Mouse (Mus musculus): Measurements from ENCODE around the gene P3h3. TPM values are rescaled to one million over a fixed set of nuclear protein-coding genes. Genes with fewer than 3 reads are reported as not detected.
"Not testable (repeated sequence)": the region's sequence is repeated elsewhere in the genome, so short reads cannot be mapped to it uniquely, and the experiment has no call there.

Gene P3h3
- total RNA-seq, 2 experiments from 2014 or later = 1.00 to 1.3 TPM

DNA sequence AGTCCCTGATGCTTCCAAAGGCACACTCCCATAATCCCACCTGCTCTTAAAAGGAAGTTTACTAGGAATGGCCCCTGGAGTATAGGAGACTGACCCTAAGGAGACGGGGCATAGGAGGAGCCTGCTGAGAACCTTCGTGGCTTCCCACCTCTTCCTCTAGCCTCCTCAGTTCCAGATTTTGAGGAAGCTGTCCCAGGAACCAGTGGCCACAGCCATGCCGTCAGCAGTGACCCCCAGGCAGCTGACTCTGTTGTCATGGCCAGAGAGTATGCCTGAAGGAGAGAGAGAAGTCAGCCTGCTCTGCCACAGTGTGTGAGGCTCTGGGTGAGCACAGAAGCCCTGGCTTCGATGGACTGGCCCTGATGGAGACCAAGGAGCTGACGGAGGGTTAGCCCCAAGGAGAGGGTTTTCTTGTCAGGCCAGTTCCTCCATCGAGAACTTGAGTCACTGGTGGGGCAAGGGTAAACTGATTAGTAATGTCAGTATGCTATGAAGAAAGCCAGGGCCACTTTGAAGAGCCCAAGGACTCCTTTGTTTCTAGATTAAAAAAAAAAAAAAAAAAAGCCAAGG is 23.0 kb downstream of the P3h3 start:
- no peak for ATAC-seq (replicated peaks; ENCODE audit: poor library complexity)

DNA sequence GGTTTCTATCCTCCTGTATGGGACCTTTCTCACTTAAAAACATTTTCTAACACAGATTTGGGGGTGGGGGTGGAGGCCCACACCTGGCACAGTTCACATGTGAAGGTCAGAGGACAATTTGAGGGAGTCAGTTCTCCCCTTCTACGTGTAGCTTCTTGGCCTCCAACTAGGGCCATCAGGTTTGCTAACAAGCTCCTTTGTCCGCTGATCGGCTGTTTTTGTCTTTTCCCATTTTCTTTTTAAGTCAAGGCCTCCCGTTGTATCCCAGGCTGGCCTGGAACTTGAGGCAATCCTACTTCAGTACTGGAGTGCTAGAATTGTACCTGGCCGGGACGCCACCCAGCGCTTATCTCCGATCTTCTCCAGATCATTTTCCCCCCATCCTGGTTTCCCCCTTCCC is 25.9 kb downstream of the P3h3 start:
- no peak for ATAC-seq (replicated peaks; ENCODE audit: poor library complexity)

DNA sequence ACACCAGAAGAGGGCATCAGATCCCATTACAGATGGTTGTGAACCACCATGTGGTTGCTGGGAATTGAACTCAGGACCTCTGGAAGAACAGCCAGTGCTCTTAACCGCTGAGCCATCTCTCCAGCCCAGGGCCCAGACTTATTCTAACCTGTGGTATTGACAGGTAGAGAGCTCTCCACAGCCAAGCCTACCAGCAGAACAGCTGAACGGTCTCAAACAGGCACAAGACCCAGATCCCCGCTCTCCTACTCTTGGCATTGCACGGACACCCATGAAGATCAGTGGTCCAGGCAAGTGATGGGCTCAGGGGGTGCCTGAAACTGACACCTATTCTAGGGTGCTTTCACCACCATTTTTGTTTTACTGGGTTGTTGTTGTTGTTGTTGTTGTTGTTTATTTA is 26.4 kb downstream of the P3h3 start:
- ATAC-seq (replicated peaks; ENCODE audit: poor library complexity) = not testable (repeated sequence)

DNA sequence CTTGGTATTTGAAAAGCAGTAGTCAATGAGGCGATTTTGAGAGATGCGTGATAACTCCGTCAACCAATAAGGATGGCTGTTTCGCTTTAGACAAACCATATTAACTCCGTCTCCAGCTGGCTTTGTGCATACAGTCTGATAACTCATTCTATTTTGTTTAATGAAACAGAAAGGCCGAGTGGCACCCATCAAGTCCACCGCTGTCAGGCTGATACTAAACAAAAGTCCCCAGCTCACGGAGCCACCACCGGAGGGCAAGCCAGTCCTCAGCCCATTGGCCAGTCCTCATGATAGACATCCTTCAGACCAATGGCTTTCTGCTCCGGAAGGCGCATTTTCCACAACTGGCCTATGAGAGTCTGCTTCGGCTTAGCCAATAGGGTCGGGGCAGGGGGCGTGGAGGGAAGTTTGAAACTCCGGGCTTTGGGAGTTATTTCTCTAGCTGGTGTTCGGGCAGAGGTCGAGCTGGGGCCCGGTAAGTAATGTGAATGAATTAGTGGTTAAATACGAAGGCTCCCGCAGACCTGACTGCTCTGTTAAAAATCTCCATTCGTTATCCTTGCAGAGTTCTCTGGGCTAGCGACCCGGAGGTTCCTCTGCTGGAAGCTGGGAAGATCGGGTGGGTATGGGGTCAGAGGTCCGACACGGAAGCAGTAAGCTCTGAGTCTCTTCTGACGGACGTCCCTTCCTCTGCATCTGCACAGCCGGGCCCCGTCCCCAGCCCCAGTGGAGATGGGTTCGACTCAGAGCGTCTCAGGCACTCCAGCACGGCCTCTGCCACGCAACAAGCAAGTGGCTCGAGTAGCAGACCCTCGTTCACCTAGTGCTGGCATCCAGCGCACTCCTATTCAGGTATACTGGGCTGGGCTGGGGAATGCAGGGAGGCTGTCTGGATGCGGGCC is 27.5 kb downstream of the P3h3 start:
- peak; percentile 59 for ATAC-seq (replicated peaks; ENCODE audit: poor library complexity)

DNA sequence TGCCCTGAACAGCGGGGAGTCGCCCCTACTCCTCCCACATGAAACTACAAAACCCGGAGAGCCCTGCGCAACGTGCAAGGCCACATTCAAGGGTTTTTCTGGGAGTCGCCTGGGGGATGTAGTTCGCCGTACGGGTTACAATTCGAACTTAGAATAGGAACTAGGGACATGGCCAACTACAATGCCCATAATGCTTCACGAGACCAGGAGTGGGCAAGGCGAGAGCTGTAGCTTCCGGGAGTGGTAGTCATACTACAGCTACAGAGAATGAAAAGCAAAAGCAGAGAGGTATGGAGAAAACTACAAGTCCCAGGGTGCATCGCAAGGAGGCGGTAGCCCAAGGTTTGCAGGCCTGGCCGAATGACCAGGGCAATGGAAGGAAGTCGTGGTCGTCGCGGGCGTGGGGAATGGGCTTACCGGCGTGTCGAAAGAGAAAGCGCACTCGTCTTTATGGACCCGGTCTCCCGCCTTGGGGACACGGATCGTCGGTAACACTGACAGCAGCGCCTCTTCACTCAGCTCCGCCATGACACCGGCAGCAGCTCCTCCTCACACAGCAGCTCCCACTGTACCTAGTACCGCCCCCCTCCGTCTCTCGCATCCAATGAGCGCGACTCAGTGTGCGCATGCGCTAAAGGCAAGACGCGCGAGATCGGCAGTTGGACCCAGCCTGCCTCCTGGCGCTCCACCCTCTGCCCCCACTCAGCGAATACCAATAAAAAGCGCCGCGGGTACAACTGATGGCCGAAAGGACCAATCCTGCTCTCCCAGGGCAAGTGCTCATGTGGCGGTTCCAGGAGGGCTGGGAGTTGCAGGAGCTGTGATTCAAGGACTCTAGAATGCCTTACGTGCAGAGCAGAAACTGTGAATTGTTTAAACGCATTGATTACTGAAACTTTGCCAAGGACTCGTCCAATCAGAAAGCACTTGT is 28.4 kb downstream of the P3h3 start, which contains the start of the genes Usp5 and Cdca3:
Gene Usp5 (minus strand): TSS at position 617 of the 931 bp plus-strand sequence.
Gene Cdca3 (plus strand): TSS at position 680 of the 931 bp plus-strand sequence.
- ATAC-seq (replicated peaks; ENCODE audit: poor library complexity) = peak; percentile 74

DNA sequence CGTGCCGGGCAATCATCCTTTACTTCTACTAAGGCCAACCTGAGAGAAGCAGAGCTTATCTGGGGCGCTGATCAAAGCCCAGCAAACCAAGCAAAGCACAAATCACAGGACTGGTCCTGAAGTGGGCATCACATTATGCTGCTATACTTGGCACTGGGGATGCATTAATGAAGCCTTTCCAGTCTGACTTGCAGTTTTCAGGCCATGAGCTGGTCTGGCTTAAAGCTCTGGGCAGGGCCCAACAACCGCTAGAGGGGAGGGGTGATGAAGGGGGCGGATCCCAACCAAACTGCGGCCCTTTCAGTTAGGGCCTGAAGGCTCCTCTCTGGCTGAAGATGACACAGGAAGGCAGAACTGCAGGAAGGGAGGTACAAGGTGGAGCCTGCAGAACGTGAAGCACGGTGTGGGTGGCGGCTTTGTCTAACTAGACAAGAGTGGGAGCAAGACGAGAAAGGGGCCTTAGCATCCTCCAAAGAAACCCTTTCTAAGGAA is 29.4 kb downstream of the P3h3 start:
- ATAC-seq (replicated peaks; ENCODE audit: poor library complexity) = peak; percentile 32

DNA sequence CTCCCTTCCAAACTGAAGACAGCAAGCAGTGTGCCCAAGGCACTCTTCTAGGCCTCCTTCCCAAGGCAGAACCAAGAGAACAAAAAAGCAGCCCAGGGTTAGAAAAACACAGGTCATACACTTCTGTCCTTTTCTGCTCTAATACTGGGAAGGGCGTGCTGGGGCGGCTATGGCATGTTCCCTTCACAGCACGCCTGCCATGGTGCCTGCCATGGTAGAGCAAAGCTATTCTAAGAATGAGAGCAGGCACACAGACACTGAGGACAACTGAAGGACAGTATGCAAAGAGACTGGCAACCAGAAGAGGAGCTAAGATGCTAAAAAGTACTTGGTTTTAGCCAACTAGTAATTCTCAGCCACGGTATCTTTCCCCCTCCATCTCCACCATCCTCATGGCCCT is 35.5 kb downstream of the P3h3 start:
- ATAC-seq (replicated peaks; ENCODE audit: poor library complexity) = no peak

DNA sequence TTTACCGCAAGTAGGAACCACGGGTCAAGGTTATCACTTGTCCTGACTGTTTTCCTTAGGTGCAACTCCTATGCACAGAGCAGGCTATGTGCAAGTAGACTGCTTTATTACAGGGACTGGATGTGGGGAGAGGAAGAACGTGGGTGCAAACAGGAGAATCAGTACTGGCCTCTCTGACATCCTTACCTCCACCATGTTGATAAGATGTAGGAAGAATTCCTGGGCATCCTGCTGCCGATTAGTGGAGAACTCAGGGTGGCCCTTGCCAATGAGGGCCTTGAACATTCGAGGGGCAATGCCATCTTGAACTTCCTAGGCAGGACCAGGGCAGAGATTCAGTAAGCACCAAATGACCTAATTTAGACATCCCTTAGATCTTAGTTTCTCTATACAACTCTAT is 36.7 kb downstream of the P3h3 start:
- ATAC-seq (replicated peaks; ENCODE audit: poor library complexity) = no peak

DNA sequence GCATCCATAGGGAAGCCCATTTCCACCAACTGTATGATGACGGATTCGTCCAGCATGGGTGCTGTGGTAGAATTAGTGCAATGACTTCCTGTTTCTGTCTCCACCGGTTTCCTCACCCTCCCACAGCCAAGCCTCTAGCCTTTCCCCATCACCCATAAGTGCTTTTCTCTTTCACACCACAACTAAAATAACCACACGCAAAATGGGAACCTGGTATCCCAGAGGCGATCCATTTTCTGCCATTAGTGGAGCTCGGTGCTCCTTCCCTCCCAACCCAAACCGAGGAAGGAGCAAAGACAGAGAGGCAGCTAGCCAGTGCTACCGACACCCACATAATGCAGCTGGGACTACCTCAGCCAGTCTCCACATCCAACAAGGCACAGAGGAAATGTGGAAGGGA is 39.6 kb downstream of the P3h3 start:
- ATAC-seq (replicated peaks; ENCODE audit: poor library complexity) = peak; percentile 64

DNA sequence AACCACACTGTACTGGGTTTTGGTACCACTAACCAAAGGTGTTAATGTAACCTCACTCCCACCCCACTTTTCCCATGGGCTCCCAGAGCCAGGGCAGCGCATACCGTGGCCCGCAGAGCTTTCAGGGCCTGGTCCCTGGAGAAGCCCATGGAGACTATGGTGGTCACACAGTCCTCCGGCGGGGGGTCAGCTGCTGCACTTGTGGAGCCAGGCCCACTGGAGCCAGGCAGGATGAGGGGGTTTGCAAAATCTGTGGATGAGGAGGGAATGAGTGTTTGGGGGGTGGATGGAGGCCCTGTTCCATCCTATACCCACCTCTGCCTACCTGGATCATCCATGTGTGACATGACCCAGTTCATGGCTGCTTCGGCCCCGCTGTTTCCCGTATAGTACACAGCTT is 40.0 kb downstream of the P3h3 start:
- ATAC-seq (replicated peaks; ENCODE audit: poor library complexity) = no peak

DNA sequence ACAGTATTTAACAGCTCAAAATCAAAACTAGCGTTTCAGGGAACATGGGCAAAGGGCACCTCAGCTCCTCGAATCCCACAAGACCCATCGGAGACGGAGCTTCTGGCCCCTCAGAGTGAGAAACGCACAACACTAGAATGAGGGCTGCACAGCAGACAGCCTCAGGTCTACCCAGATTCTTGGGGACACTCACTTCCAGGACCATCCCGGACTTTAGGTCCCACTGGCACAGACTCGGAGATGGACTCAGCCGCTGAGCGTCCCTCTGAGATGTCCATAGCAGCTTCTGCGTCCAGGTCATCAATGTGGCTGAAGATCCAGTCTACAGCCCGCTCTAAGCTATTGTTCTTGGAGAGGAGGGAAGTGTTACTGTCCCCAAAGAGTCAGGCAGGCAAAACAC is 40.4 kb downstream of the P3h3 start:
- no peak for ATAC-seq (replicated peaks; ENCODE audit: poor library complexity)

DNA sequence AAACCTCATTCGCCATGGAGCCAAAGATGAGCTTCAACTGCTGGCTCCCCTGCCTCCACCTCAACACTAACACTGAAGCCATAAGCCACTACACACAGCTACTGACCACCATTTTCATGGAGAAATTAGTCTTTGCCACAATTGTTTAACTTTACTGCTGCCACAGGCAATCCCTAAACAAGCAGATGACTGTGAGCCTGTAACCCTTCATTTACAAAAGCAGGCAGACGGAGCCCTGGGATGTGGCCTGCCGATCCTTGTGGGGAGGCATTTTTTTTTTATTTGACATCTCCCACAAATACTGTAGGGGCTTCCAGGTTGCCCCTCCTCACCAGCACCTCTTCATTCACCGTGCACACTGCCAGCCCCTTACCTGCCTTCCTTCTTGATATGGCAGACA is 40.9 kb downstream of the P3h3 start:
- ATAC-seq (replicated peaks; ENCODE audit: poor library complexity) = no peak

DNA sequence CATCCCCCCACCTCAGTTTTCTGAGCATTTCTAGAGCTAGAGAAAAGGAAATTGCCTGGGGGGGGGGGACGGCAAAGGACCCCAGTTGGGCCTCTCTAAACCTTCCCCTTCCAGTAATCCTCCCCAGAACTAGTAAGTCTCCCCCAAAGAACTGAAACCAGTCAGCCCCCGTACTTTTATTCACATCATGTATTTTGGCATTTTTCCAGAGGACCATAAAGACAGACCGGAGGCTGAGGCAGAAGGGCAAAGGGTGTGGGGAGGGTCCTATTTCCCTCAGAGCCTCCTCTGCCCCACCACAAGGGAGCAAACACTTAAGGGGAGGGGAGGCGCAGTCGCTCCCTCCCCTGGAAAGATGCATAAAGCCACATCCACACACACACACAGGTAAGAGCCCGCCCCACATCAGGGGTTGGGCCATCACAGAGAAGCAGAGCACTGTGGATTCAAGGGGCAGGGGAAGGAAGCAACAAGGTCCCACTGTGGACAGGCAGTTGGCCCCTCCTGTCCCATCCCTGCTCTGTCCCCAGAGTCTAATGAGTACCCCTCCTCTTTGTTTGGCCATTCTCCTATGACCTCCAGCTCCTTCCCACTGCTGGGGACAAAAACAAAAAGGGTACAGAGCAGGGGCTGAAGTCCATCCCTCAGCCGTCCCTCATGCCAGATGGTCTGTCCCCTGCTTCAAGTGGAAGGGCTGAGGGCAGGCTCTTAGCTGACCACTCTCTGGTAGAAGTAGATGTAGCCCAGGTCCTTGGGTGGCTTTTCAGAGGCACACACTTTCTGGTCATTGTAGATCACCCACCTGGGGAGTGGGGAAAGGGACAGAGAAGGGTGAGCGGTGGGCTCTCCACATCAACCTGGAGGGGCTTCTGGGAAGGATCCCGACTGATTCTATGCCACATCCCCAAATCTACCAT is 42.4 kb downstream of the P3h3 start:
- ATAC-seq (replicated peaks; ENCODE audit: poor library complexity) = no peak

DNA sequence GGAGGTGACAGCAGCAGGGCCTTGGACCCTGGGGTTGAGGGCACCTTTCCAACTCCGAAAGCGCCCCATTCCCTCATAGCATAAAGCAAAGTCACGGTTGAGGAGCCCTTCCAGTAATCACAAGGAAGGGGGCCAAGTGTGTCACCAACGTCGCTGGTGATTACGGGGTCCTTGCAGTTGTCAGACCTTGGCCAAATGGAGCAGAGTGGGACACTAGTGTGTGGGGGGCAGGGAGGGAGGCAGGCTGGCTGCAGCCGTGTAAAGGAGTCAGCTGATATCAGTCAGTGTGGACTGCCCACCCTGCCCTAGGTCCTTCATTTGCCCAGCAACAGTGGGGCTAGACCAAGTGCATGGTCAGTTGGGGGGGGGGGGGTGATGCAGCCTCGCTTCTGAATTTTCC is 43.1 kb downstream of the P3h3 start:
- ATAC-seq (replicated peaks; ENCODE audit: poor library complexity) = no peak

DNA sequence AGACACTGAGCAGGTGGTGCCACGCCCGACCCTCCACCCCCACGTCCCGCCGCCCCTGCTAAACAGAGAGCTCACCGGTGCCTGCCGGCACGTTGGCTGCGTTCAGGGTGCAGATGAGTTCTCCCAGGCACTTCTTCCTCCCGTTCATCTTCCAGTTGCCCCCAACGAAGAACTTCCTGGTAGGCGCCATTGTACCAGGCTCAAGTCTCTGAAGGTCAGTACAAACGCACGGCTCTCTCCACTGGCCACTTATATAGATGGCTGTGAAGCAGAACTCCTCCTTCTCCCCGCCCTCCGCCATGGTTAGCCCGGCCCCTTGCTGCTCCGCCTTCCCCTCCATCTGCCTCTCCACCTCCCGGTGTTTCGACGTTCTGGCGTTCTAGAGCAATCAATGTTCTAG is 43.6 kb downstream of the P3h3 start, which contains the start of gene Tpi1:
Gene Tpi1 (minus strand): TSS at position 364 of the 400 bp plus-strand sequence.
- peak; percentile 73 for ATAC-seq (replicated peaks; ENCODE audit: poor library complexity)

DNA sequence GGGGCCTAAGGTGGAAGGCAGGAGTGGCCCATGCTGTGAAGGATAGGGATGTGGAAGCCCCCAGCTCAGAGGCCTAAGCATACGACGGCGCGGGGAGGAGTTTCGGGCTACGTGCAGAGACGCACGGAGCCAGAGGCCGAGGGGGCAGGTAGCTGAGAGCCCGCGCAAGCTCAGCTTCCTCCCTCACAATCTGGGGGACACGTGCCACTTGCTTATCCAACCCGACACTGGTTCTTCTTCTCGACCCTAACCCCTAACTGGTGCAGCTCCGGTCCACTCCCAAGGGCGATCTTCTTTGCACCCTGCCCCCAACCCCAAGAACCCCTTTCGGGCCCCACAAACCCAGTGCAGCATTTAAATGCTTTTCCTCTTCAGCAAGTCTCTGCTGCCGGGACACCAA is 44.1 kb downstream of the P3h3 start:
- ATAC-seq (replicated peaks; ENCODE audit: poor library complexity) = peak; percentile 39

DNA sequence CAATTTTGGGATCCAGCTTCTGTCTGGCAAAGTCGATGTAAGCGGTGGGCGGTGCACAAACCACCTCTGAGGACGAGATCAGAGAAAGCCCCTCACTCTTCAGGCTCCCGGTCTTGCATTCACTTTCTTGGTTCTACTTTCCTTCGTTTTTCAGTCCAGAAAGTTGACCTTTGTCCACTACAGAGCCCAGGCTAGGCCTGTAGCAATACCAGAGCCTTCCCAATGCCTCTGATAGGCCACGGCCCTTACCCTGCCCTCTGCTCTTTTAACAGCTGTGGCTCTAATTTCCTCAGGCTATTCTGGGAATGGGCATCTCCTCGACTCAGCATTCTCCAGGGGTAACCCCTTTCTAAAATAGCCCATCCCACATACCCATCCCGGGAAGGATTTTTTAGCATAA is 44.7 kb downstream of the P3h3 start:
- no peak for ATAC-seq (replicated peaks; ENCODE audit: poor library complexity)

DNA sequence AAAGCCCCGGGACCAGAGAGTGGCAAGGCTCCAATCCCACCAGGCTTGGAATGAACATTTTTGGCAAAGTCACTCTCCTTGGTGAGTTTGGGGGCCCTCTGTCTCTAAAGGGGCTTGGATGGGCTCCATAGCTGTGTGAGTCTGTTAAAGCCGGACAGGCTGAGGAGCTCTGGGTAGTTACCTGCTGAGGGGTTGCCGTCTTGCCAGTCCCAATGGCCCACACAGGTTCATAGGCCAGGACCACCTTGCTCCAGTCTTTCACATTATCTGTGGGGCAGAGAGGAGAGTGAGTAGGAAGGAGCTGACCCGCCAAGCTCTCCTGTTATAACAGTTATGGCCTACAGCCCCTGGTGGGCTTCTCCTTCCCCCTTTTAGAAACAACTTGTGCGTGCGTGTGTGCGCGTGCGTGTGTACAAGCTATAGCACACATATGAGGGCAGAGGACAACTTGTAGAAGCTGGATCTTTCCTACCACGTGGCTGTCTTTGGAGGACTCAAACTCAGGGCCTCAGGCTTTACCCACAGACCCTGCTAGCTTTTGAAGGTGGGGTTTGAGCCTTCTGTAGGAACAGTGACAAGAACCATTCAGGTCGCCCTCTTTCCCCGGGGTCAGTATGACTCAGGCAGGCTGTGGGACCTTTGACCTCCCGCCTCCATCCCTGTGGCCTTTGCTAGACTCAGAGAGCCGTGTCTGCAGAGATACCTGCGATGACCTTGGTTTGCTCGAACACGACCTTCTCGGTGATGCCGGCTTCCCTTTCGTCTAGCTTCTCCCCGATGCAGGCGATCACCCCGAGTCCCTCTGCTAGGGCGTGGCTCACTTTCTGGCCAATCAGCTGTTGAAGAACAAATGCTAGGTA is 45.6 kb downstream of the P3h3 start:
- no peak for ATAC-seq (replicated peaks; ENCODE audit: poor library complexity)

DNA sequence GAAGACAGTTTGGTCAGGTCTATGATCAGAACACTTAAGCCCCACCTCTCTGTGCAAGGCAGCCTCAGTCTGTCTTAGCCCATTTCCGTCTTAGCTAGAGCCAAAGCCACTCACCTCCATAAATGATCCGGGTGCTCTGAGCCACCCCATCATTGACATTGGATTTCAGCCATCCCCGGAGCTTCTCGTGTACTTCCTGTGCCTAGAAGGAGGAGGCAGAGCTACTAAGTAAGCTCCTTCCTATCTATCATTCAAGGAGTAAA is 46.2 kb downstream of the P3h3 start:
- ATAC-seq (replicated peaks; ENCODE audit: poor library complexity) = no peak

All from megakaryocyte progenitor cell, adult 5-6 weeks (primary cell).